Mouse (Mus musculus) T-helper 17 cell (primary cell): ENCODE data around the gene Pip4k2b.

Experiments
- in situ Hi-C, 2 experiments: fragments of 300-600 bp; cut with MboI, MseI; formaldehyde crosslinking; loops; 1 replicate in 1 of 2; 2 replicates in 1 of 2; pipeline ENCODE4 v1.15.1; 2025; ENCODE audit warnings: high pct_unique_total_duplicates in 2 of 2

Gene Pip4k2b

GRCm38 (mm10) chr11:97670234-97671176, 74.0 kb downstream of the Pip4k2b start:
- in situ Hi-C loops: no loop called here

GRCm38 (mm10) chr11:97669829-97670228, 74.7 kb downstream of the Pip4k2b start:
- in situ Hi-C loops: no loop called here

- in situ Hi-C loops: no loop called here
Observed at GRCm38 (mm10) chr11:97669268-97669667, 75.2 kb downstream of the Pip4k2b start.

DNA sequence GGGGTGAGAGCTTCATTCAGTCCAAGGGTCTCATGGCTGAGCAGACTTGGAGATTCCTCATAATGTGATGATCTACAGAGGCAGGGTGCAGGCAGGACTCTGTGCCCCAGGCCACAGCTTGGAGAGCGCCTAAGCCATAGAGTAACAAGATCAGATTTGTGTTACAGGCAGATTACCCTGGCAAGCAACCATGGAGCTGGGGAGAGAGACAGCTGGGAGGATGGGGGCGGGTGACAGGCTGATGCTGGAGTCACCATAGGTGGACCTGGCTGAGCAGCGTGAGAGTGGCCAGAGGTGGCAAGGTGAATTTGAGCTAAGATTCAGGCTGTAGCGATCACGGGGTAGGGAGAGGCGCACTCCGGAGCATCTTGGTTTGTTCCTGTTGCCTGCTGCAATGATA, 76.3 kb downstream of the Pip4k2b start:
- in situ Hi-C loops: no loop called here

- in situ Hi-C loops: no loop called here
Observed at GRCm38 (mm10) chr11:97666794-97667193, 77.7 kb downstream of the Pip4k2b start.

DNA sequence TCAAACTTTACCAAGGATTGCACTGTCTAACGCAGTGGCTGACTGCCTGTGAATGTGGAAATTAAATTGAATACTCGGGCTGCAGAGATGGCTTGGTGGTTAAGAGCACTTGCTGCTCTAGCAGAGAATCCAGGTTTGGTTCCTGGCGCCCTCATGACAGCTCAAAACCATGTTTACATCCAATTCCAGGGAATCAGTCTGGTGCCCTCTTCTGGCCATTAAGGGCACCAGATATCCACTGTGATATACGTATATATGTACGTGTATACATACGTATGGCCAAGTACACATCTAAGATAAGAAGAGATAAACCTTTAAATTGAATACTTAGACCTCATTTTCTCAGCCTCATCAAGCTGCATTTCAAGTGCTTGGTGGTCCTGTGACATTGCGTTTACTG, 78.3 kb downstream of the Pip4k2b start:
- in situ Hi-C loops: no loop called here

GRCm38 (mm10) chr11:97665431-97665830, 79.1 kb downstream of the Pip4k2b start:
- in situ Hi-C loops: no loop called here
